Mouse (Mus musculus): Measurements from ENCODE around the gene Olfr965. TPM values are rescaled to one million over a fixed set of nuclear protein-coding genes. Genes with fewer than 3 reads are reported as not detected.

Olfr965 gene
- polyA plus RNA-seq (2012; rRNA removed) (not detected in 2 replicates), polyA plus RNA-seq (2014; fragmentation: Nextera tagmentation; extraction: Ambion mirVana) (not detected in 2 replicates)

GRCm38 (mm10) chr9:39711053-39711452 lies at the start of gene Olfr965:
Olfr965 (plus strand) TSS chr9:39711353.
- ATAC-seq (ENCODE audit: insufficient read depth) (no peak), DNase-seq (ENCODE audit: low read depth in 3 of 3, low spot score in 3 of 3) (no peak)
- Histone ChIP-seq H3K27me3 (ENCODE audit: control insufficient read depth, insufficient read depth, low read length) (no peaks in the 10 kb centered on the region), H3K4me3 (ENCODE audit: insufficient read depth in 1 of 2, low read depth in 2 of 2, low read length in 2 of 2) (no peak within 1 kb of the TSS), H3K36me3 (replicated peaks; ENCODE audit: control insufficient read depth, insufficient read depth, low read depth) (no peaks in the 10 kb centered on the region), H3K4me1 (replicated peaks; ENCODE audit: control insufficient read depth in 2 of 2, insufficient read depth in 2 of 2, low read length in 1 of 2) (no peaks in the 10 kb centered on the region), H3K9ac (replicated peaks) (no peak within 1 kb of the TSS), H3K9me3 (ENCODE audit: control insufficient read depth, low read length) (no peaks in the 10 kb centered on the region), H3K27ac (no peak within 1 kb of the TSS), H3K4me2 (ENCODE audit: low read depth) (no peak within 1 kb of the TSS)
- no peak for TF ChIP-seq CTCF (IDR thresholded peaks at IDR 0.05; ENCODE audit: low read depth)
- TF ChIP-seq EP300 (IDR thresholded peaks at IDR 0.05; ENCODE audit: low read depth) = no peak

GRCm38 (mm10) chr9:39666905-39667304 lies 44.2 kb upstream of the Olfr965 start, which contains the start of gene Olfr963:
Olfr963 (plus strand) TSS chr9:39667205.
- H3K9ac ChIP-seq (replicated peaks) = no peak within 1 kb of the TSS
- 66% methylated on average over 1 of the region's 1 CpGs for WGBS (ENCODE audit: insufficient replicate concordance)
- no peak within 1 kb of the TSS for H3K4me3 ChIP-seq (ENCODE audit: insufficient read depth in 1 of 2, low read depth in 2 of 2, low read length in 2 of 2)
- no peaks in the 10 kb centered on the region for H3K27me3 ChIP-seq (ENCODE audit: control insufficient read depth, insufficient read depth, low read length)
- no peaks in the 10 kb centered on the region for H3K36me3 ChIP-seq (replicated peaks; ENCODE audit: control insufficient read depth, insufficient read depth, low read depth)
- TF ChIP-seq EP300 (IDR thresholded peaks at IDR 0.05; ENCODE audit: low read depth) = no peak
- TF ChIP-seq CTCF (IDR thresholded peaks at IDR 0.05; ENCODE audit: low read depth) = no peak
- no peak within 1 kb of the TSS for H3K27ac ChIP-seq
- H3K9me3 ChIP-seq (ENCODE audit: control insufficient read depth, low read length) = no peaks in the 10 kb centered on the region
- H3K4me2 ChIP-seq (ENCODE audit: low read depth) = no peak within 1 kb of the TSS
- no peaks in the 10 kb centered on the region for H3K4me1 ChIP-seq (replicated peaks; ENCODE audit: control insufficient read depth in 2 of 2, insufficient read depth in 2 of 2, low read length in 1 of 2)
- ATAC-seq (ENCODE audit: insufficient read depth) (no peak), DNase-seq (ENCODE audit: low read depth in 3 of 3, low spot score in 3 of 3) (no peak)

- ATAC-seq (ENCODE audit: insufficient read depth) = no peak
- 49% methylated on average over 2 of the region's 2 CpGs for WGBS (ENCODE audit: insufficient replicate concordance)
- Histone ChIP-seq H3K27me3 (ENCODE audit: control insufficient read depth, insufficient read depth, low read length) (no peaks in the 10 kb centered on the region), H3K4me1 (replicated peaks; ENCODE audit: control insufficient read depth in 2 of 2, insufficient read depth in 2 of 2, low read length in 1 of 2) (no peaks in the 10 kb centered on the region), H3K4me2 (ENCODE audit: low read depth) (no peak overlapping the region), H3K9me3 (ENCODE audit: control insufficient read depth, low read length) (no peaks in the 10 kb centered on the region), H3K27ac (no peak overlapping the region), H3K9ac (replicated peaks) (no peak overlapping the region), H3K36me3 (replicated peaks; ENCODE audit: control insufficient read depth, insufficient read depth, low read depth) (no peaks in the 10 kb centered on the region), H3K4me3 (ENCODE audit: insufficient read depth in 1 of 2, low read depth in 2 of 2, low read length in 2 of 2) (no peak overlapping the region)
- no peak for TF ChIP-seq CTCF (IDR thresholded peaks at IDR 0.05; ENCODE audit: low read depth)
- TF ChIP-seq EP300 (IDR thresholded peaks at IDR 0.05; ENCODE audit: low read depth) = no peak
- no peak for DNase-seq (ENCODE audit: low read depth in 3 of 3, low spot score in 3 of 3)
Observed at GRCm38 (mm10) chr9:39669723-39670122, 41.4 kb upstream of the Olfr965 start.

DNA sequence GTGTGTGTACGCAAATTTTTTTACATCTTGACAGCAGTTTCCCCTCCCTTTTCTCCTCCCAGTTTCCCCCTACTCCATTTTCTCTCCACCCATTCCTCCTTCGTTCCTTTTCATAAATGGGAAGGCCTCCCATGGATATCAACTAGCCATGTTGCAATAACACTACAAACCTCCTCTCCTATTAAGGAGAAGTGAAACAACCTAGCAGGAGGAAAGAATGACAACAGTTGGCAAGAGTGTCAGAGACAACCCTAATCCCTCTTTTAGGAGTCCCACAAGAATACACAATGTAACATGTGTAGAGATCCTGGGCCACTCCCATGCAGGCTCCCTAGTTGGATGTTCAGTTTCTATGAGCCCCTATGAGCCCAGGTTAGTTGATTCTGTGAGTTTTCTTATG lies 36.3 kb upstream of the Olfr965 start:
- Histone ChIP-seq H3K9ac (replicated peaks) (no peak overlapping the region), H3K4me3 (ENCODE audit: insufficient read depth in 1 of 2, low read depth in 2 of 2, low read length in 2 of 2) (no peak overlapping the region), H3K4me1 (replicated peaks; ENCODE audit: control insufficient read depth in 2 of 2, insufficient read depth in 2 of 2, low read length in 1 of 2) (no peaks in the 10 kb centered on the region), H3K27me3 (ENCODE audit: control insufficient read depth, insufficient read depth, low read length) (no peaks in the 10 kb centered on the region), H3K36me3 (replicated peaks; ENCODE audit: control insufficient read depth, insufficient read depth, low read depth) (no peaks in the 10 kb centered on the region), H3K27ac (no peak overlapping the region), H3K9me3 (ENCODE audit: control insufficient read depth, low read length) (no peaks in the 10 kb centered on the region), H3K4me2 (ENCODE audit: low read depth) (no peak overlapping the region)
- 50% methylated on average over 2 of the region's 2 CpGs for WGBS (ENCODE audit: insufficient replicate concordance)
- DNase-seq (ENCODE audit: low read depth in 3 of 3, low spot score in 3 of 3) (no peak), ATAC-seq (ENCODE audit: insufficient read depth) (no peak)
- no peak for TF ChIP-seq EP300 (IDR thresholded peaks at IDR 0.05; ENCODE audit: low read depth)
- TF ChIP-seq CTCF (IDR thresholded peaks at IDR 0.05; ENCODE audit: low read depth) = no peak

GRCm38 (mm10) chr9:39678557-39678956 lies 32.6 kb upstream of the Olfr965 start:
- no peaks in the 10 kb centered on the region for H3K36me3 ChIP-seq (replicated peaks; ENCODE audit: control insufficient read depth, insufficient read depth, low read depth)
- H3K9ac ChIP-seq (replicated peaks) = no peak overlapping the region
- ATAC-seq (ENCODE audit: insufficient read depth) (no peak), DNase-seq (ENCODE audit: low read depth in 3 of 3, low spot score in 3 of 3) (no peak)
- no peaks in the 10 kb centered on the region for H3K27me3 ChIP-seq (ENCODE audit: control insufficient read depth, insufficient read depth, low read length)
- H3K9me3 ChIP-seq (ENCODE audit: control insufficient read depth, low read length) = no peaks in the 10 kb centered on the region
- WGBS (ENCODE audit: insufficient replicate concordance) = 53% methylated on average over 2 of the region's 2 CpGs
- TF ChIP-seq EP300 (IDR thresholded peaks at IDR 0.05; ENCODE audit: low read depth) (no peak), CTCF (IDR thresholded peaks at IDR 0.05; ENCODE audit: low read depth) (no peak)
- no peak overlapping the region for H3K4me3 ChIP-seq (ENCODE audit: insufficient read depth in 1 of 2, low read depth in 2 of 2, low read length in 2 of 2)
- H3K27ac ChIP-seq = no peak overlapping the region
- no peak overlapping the region for H3K4me2 ChIP-seq (ENCODE audit: low read depth)
- H3K4me1 ChIP-seq (replicated peaks; ENCODE audit: control insufficient read depth in 2 of 2, insufficient read depth in 2 of 2, low read length in 1 of 2) = no peaks in the 10 kb centered on the region
